Mouse (Mus musculus): ENCODE results near the gene Dars2. TPM values are rescaled to one million over a fixed set of nuclear protein-coding genes. Genes with fewer than 3 reads are reported as not detected.

The Dars2 gene
- polyA plus RNA-seq, 1 experiment from 2014 or later = 16.2 TPM

DNA sequence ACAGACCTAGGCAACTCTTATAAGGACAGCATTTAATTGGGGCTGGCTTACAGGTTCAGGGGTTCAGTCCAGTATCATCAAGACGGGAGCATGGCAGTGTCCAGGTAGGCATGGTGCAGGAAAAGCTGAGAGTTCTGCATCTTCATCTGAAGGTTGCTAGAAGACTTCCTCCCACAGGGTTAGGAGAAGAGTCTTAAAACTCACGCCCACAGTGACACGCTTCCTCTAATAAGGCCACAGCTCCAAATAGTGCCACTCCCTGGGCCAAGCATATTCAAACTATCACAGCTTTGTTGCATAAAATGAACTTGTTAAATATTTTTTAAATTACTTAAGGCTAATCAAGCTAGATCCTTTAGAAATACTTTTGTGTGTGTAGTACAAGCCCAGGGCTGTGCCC, 6.8 kb upstream of the Dars2 start:
- Histone ChIP-seq H3K27me3 (ENCODE audit: control insufficient read depth, insufficient read depth, low read length) (no peaks in the 10 kb centered on the region), H3K9ac (ENCODE audit: low read length) (no peak overlapping the region), H3K27ac (replicated peaks) (no peak overlapping the region), H3K36me3 (ENCODE audit: control insufficient read depth, insufficient read depth, low read length) (no peaks in the 10 kb centered on the region), H3K4me1 (replicated peaks; ENCODE audit: control insufficient read depth, insufficient read depth) (peaks cover 2% of the 10 kb centered on the region; the same call in 1 of the 2 replicates), H3K4me2 (replicated peaks; ENCODE audit: low read depth) (no peak overlapping the region), H3K4me3 (ENCODE audit: low read depth, low read length) (no peak overlapping the region), H3K9me3 (ENCODE audit: control insufficient read depth, low read length) (no peaks in the 10 kb centered on the region)
- WGBS = 83% methylated on average over 3 of the region's 3 CpGs
- TF ChIP-seq EP300 (optimal IDR thresholded peaks at IDR 0.05) (no peak), CTCF (IDR thresholded peaks at IDR 0.05; ENCODE audit: low read depth) (no peak)
- no peak for ATAC-seq (ENCODE audit: low FRiP score, low TSS enrichment)
- no peak for DNase-seq (ENCODE audit: low spot score)

DNA sequence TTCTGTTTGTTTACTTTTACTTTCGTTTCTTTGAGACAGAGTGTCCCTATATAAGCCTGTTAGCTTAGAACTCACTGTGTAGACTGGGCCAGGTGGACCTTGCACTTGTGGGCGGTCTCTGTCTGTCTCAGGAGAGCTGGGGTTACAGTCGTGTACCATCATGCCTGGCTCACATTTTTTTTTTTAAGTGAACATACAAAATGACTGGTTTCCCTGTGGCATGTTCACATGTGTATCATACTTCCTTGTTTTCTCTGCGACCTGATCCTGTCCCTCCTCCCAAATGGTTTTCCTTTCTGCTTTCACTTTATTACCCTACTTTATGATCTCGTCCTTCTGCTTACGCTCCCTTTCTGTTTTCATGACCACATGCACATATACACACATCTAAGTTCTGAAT, 5.8 kb upstream of the Dars2 start:
- DNase-seq (ENCODE audit: low spot score) = peak; percentile 48
- no peak overlapping the region for H3K27ac ChIP-seq (replicated peaks)
- no peak for TF ChIP-seq CTCF (IDR thresholded peaks at IDR 0.05; ENCODE audit: low read depth)
- no peak for TF ChIP-seq EP300 (optimal IDR thresholded peaks at IDR 0.05)
- no peaks in the 10 kb centered on the region for H3K27me3 ChIP-seq (ENCODE audit: control insufficient read depth, insufficient read depth, low read length)
- 72% methylated on average over 6 of the region's 6 CpGs for WGBS
- peak; percentile 88 for ATAC-seq (ENCODE audit: low FRiP score, low TSS enrichment)
- H3K9me3 ChIP-seq (ENCODE audit: control insufficient read depth, low read length) = no peaks in the 10 kb centered on the region
- H3K4me2 ChIP-seq (replicated peaks; ENCODE audit: low read depth) = no peak overlapping the region
- peaks cover 5% of the 10 kb centered on the region; the same call in 1 of the 2 replicates for H3K4me1 ChIP-seq (replicated peaks; ENCODE audit: control insufficient read depth, insufficient read depth)
- H3K36me3 ChIP-seq (ENCODE audit: control insufficient read depth, insufficient read depth, low read length) = no peaks in the 10 kb centered on the region
- H3K9ac ChIP-seq (ENCODE audit: low read length) = no peak overlapping the region
- H3K4me3 ChIP-seq (ENCODE audit: low read depth, low read length) = no peak overlapping the region

DNA sequence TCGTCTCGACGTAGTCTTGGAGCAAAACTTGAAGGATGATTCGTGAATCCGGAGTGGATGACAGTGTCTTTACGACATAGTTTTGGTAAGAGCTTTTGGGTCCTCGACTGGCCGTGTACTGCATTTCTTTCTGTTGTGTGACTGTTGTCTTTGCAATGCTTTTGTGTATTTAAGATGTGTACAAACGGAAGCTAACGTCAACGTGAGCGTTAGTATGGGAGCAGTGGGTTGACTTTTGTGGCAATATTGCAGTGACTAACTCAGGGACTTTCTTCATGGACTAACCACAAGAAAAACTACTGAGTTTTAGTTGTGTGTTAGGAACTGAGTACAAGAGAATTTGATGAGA, 788 bp upstream of the Dars2 start:
- TF ChIP-seq EP300 (optimal IDR thresholded peaks at IDR 0.05) (no peak), CTCF (IDR thresholded peaks at IDR 0.05; ENCODE audit: low read depth) (no peak)
- Histone ChIP-seq H3K9ac (ENCODE audit: low read length) (peak overlapping the region; percentile 74), H3K4me1 (replicated peaks; ENCODE audit: control insufficient read depth, insufficient read depth) (peaks cover 5% of the 10 kb centered on the region; the same call in 1 of the 2 replicates), H3K4me2 (replicated peaks; ENCODE audit: low read depth) (peak overlapping the region; percentile 69), H3K27ac (replicated peaks) (no peak overlapping the region; the same call in 1 of the 2 replicates), H3K27me3 (ENCODE audit: control insufficient read depth, insufficient read depth, low read length) (no peaks in the 10 kb centered on the region), H3K9me3 (ENCODE audit: control insufficient read depth, low read length) (no peaks in the 10 kb centered on the region), H3K4me3 (ENCODE audit: low read depth, low read length) (peak overlapping the region; percentile 70), H3K36me3 (ENCODE audit: control insufficient read depth, insufficient read depth, low read length) (no peaks in the 10 kb centered on the region)
- 0% methylated on average over 12 of the region's 12 CpGs for WGBS
- no peak for DNase-seq (ENCODE audit: low spot score)
- no peak for ATAC-seq (ENCODE audit: low FRiP score, low TSS enrichment)

DNA sequence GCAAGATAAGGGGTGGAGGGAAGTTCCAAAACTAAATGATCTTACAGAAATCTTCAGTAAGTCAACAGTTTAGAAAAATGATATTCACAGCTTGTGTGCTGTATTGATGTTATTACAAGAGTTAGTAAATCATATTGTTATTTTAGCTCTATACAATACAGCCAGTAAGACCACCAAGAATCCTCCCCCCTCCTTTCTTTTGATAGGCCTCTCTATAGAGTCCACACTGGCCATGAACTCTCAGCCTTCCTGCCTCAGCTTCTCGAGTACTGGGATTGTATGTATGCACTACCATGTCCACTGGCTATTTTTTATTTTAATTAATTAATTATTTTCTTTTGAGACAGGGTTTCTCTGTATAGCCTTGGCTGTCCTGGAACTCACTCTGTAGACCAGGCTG, 7.1 kb downstream of the Dars2 start:
- WGBS = 83% methylated on average over 1 of the region's 1 CpGs
- TF ChIP-seq EP300 (optimal IDR thresholded peaks at IDR 0.05) = no peak
- no peak for TF ChIP-seq CTCF (IDR thresholded peaks at IDR 0.05; ENCODE audit: low read depth)

DNA sequence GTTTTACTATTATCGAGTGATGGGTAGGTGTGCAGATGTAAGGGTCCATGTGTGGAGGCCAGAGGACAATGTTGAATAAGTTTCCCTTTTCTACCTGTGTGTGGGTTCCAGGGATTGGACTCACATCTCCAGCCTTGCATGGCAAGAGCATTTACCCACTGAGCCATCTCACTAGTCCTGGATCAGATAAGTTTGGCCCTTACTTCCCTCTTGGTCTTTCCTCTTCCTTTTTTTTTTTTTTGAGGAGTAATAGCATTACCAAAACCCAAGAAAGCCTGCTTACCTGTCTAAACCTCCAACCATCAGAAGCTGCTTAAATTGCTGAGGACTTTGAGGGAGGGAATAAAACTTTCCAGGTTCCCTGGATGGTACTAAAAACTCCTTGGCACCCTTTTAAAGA, 13.3 kb downstream of the Dars2 start:
- Histone ChIP-seq H3K27me3 (ENCODE audit: control insufficient read depth, insufficient read depth, low read length) (no peaks in the 10 kb centered on the region), H3K4me1 (replicated peaks; ENCODE audit: control insufficient read depth, insufficient read depth) (no peaks in the 10 kb centered on the region), H3K9me3 (ENCODE audit: control insufficient read depth, low read length) (no peaks in the 10 kb centered on the region), H3K27ac (replicated peaks) (no peak overlapping the region), H3K4me3 (ENCODE audit: low read depth, low read length) (no peak overlapping the region), H3K4me2 (replicated peaks; ENCODE audit: low read depth) (no peak overlapping the region), H3K36me3 (ENCODE audit: control insufficient read depth, insufficient read depth, low read length) (peaks cover 2% of the 10 kb centered on the region; the same call in 1 of the 2 replicates), H3K9ac (ENCODE audit: low read length) (no peak overlapping the region)
- 96% methylated on average over 1 of the region's 1 CpGs for WGBS
- no peak for DNase-seq (ENCODE audit: low spot score)
- TF ChIP-seq EP300 (optimal IDR thresholded peaks at IDR 0.05) (no peak), CTCF (IDR thresholded peaks at IDR 0.05; ENCODE audit: low read depth) (no peak)
- ATAC-seq (ENCODE audit: low FRiP score, low TSS enrichment) = no peak

More for the DNA sequence above, 7.1 kb downstream of the Dars2 start:
- H3K9me3 ChIP-seq (ENCODE audit: control insufficient read depth, low read length) = no peaks in the 10 kb centered on the region
- ATAC-seq (ENCODE audit: low FRiP score, low TSS enrichment) = no peak
- H3K36me3 ChIP-seq (ENCODE audit: control insufficient read depth, insufficient read depth, low read length) = no peaks in the 10 kb centered on the region
- H3K27me3 ChIP-seq (ENCODE audit: control insufficient read depth, insufficient read depth, low read length) = no peaks in the 10 kb centered on the region
- no peaks in the 10 kb centered on the region for H3K4me1 ChIP-seq (replicated peaks; ENCODE audit: control insufficient read depth, insufficient read depth)
- H3K4me3 ChIP-seq (ENCODE audit: low read depth, low read length) = no peak overlapping the region
- no peak overlapping the region for H3K9ac ChIP-seq (ENCODE audit: low read length)
- no peak for DNase-seq (ENCODE audit: low spot score)
- H3K4me2 ChIP-seq (replicated peaks; ENCODE audit: low read depth) = no peak overlapping the region
- H3K27ac ChIP-seq (replicated peaks) = no peak overlapping the region

DNA sequence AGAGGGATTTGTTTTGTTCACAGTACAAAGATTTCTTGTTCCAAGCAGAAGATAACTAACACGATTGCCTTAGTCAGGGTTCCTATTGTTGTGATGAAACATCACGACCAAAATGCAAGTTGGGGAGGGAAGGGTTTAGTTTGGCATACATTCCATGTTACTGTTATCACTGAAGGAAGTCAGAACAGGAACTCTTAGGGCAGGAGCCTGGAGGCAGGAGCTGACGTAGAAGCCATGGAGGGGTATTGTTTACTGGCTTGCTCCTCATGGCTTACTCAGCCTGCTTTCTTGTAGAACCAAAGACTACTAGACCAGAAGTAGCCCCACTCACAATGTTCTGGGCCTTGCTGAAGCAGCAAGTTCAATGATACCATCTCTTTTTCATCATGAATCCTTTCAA, 23.5 kb downstream of the Dars2 start:
- no peak overlapping the region for H3K27ac ChIP-seq (replicated peaks)
- WGBS = 78% methylated on average over 3 of the region's 3 CpGs

More for the DNA sequence above, 23.5 kb downstream of the Dars2 start:
- H3K27me3 ChIP-seq (ENCODE audit: control insufficient read depth, insufficient read depth, low read length) = no peaks in the 10 kb centered on the region
- H3K4me1 ChIP-seq (replicated peaks; ENCODE audit: control insufficient read depth, insufficient read depth) = no peaks in the 10 kb centered on the region
- ATAC-seq (ENCODE audit: low FRiP score, low TSS enrichment) (no peak), DNase-seq (ENCODE audit: low spot score) (no peak)
- H3K9ac ChIP-seq (ENCODE audit: low read length) = no peak overlapping the region
- H3K36me3 ChIP-seq (ENCODE audit: control insufficient read depth, insufficient read depth, low read length) = peaks cover 3% of the 10 kb centered on the region; the same call in 1 of the 2 replicates
- H3K9me3 ChIP-seq (ENCODE audit: control insufficient read depth, low read length) = no peaks in the 10 kb centered on the region
- no peak for TF ChIP-seq CTCF (IDR thresholded peaks at IDR 0.05; ENCODE audit: low read depth)
- no peak for TF ChIP-seq EP300 (optimal IDR thresholded peaks at IDR 0.05)
- no peak overlapping the region for H3K4me2 ChIP-seq (replicated peaks; ENCODE audit: low read depth)
- H3K4me3 ChIP-seq (ENCODE audit: low read depth, low read length) = no peak overlapping the region

All from stomach, postnatal 0 days (tissue).